Mouse (Mus musculus) lung, adult 2 months (tissue): ENCODE results near the gene Ube2q1.

ENCODE experiments used
- CTCF ChIP-seq: fragments of 200-500 bp; IDR thresholded peaks from 2 replicates; pipeline ENCODE4 v1.5.1; 2011; ENCODE audit warnings: mild to moderate bottlenecking, low read length, control low read depth; ENCODE audit not compliant: insufficient read depth
- POLR2A ChIP-seq: fragments of 200-500 bp; IDR thresholded peaks from 2 replicates; pipeline ENCODE4 v1.6.1; 2011; ENCODE audit warnings: low read depth, mild to moderate bottlenecking, control low read depth, low read length, borderline replicate concordance; ENCODE audit errors: extremely low read depth

GRCm38 (mm10) chr3:89796358-89796757 lies 22.9 kb downstream of the Ube2q1 start:
- TF ChIP-seq CTCF (no peak), POLR2A (no peak)
